Mouse (Mus musculus) CH12.LX (cell line): ENCODE measurements around the gene Abat.

Source experiments
- CTCF ChIP-seq, 2 experiments: IDR thresholded peaks in 1 of 2; conservative IDR thresholded peaks in 1 of 2; 2 replicates each; pipeline ENCODE4 v1.5.1; 2011 to 2012; ENCODE audit warnings: low read depth in 2 of 2, low read length in 2 of 2, improper control_type of control experiment in 1 of 2, inconsistent platforms in 1 of 2, mild to moderate bottlenecking in 1 of 2, moderate library complexity in 1 of 2
- EP300 ChIP-seq: IDR thresholded peaks from 2 replicates; pipeline ENCODE4 v1.6.1; 2011; ENCODE audit warnings: low read length, improper control_type of control experiment
- HCFC1 ChIP-seq: IDR thresholded peaks from 2 replicates; pipeline ENCODE4 v1.6.1; 2012; ENCODE audit warnings: low read depth, mild to moderate bottlenecking, inconsistent platforms, low read length, improper control_type of control experiment
- POLR2A ChIP-seq: IDR thresholded peaks from 2 replicates; pipeline ENCODE4 v1.6.1; 2011; ENCODE audit warnings: low read depth, mild to moderate bottlenecking, improper control_type of control experiment, low read length
- SIN3A ChIP-seq: IDR thresholded peaks from 2 replicates; pipeline ENCODE4 v1.6.1; 2012; ENCODE audit warnings: low read length, improper control_type of control experiment, inconsistent platforms
- SMC3 ChIP-seq: IDR thresholded peaks from 2 replicates; pipeline ENCODE4 v1.6.1; 2011; ENCODE audit warnings: low read depth, low read length, improper control_type of control experiment
- USF1 ChIP-seq: IDR thresholded peaks from 2 replicates; pipeline ENCODE4 v1.6.1; 2014; ENCODE audit warnings: low read depth, mild to moderate bottlenecking, inconsistent platforms, low read length, improper control_type of control experiment
- ZC3H11A ChIP-seq: IDR thresholded peaks from 2 replicates; pipeline ENCODE4 v1.6.1; 2012; ENCODE audit warnings: low read depth, mild to moderate bottlenecking, inconsistent platforms, low read length, improper control_type of control experiment
- ZMIZ1 ChIP-seq: IDR thresholded peaks from 2 replicates; pipeline ENCODE4 v1.6.1; 2012; ENCODE audit warnings: low read depth, mild to moderate bottlenecking, inconsistent platforms, low read length, improper control_type of control experiment

- no peak for TF ChIP-seq POLR2A
- no peak for TF ChIP-seq SIN3A
- no peak for TF ChIP-seq ZC3H11A
- no peak for TF ChIP-seq EP300
- no peak for TF ChIP-seq USF1
- no peak for TF ChIP-seq ZMIZ1
- no peak for TF ChIP-seq CTCF (conservative IDR thresholded peaks at IDR 0.05 in 1 of 2, IDR thresholded peaks at IDR 0.05 in 1 of 2; ENCODE audit: low read depth in 2 of 2, low read length in 2 of 2)
- TF ChIP-seq HCFC1 = no peak
- no peak for TF ChIP-seq SMC3
Measured at GRCm38 (mm10) chr16:8578326-8578725, 65.1 kb downstream of the Abat start.
